ENCODE assay signal across 7 mouse cellular contexts in genomic region chr5:66151301-66152188, GRCm38 (mm10). TPM values are rescaled to one million over a fixed set of nuclear protein-coding genes. Genes with fewer than 3 reads are reported as not detected.
A peak's percentile ranks its signal among the peaks of the same experiment; 100 is the strongest.
DNase-seq lines count a peak whose midpoint lies in the region; ATAC-seq and TF ChIP-seq lines count a peak whose summit lies in the region.

No protein-coding gene starts in this region.

- TF ChIP-seq EP300 in ES-Bruce4 (IDR thresholded peaks at IDR 0.05; ENCODE audit: insufficient read depth, low read depth, low read length): peak; percentile 95
- TF ChIP-seq EP300 in heart, adult 2 months (IDR thresholded peaks at IDR 0.05; ENCODE audit: insufficient read depth, low read depth, low read length): no peak

- peak overlapping the region; percentile 93 for H3K4me3 ChIP-seq in ES-Bruce4 (ENCODE audit: low read depth, low read length)
- peak overlapping the region; percentile 68 for H3K4me3 ChIP-seq in bone marrow, adult 2 months (replicated peaks; ENCODE audit: control insufficient read depth, low read depth, low read length)
- H3K4me3 ChIP-seq in heart, adult 2 months: peak overlapping the region; percentile 55
- H3K4me3 ChIP-seq in lung, embryonic 16.5 days (ENCODE audit: low read length): peak overlapping the region; percentile 67

- TF ChIP-seq POLR2A in ES-Bruce4 (IDR thresholded peaks at IDR 0.05; ENCODE audit: insufficient read depth, low read length): no peak
- TF ChIP-seq POLR2A in bone marrow, adult 2 months (IDR thresholded peaks at IDR 0.05; ENCODE audit: borderline replicate concordance, control insufficient read depth, low read depth, low read length): no peak; the same call in 1 of the 2 replicates
- TF ChIP-seq POLR2A in heart, adult 2 months (IDR thresholded peaks at IDR 0.05; ENCODE audit: insufficient read depth, low read depth, low read length): no peak

- peak; percentile 45 to 52 for DNase-seq in heart, adult 2 months
- peak; percentile 79 for DNase-seq in kidney, adult 18-20 months
- peak; percentile 23 for DNase-seq in ovary, postnatal 10 days (ENCODE audit: low spot score)
- DNase-seq in urinary bladder, postnatal 25 days (ENCODE audit: low spot score): peak; percentile 45

- H3K36me3 ChIP-seq in ES-Bruce4 (ENCODE audit: control insufficient read depth, insufficient read depth, low read length, poor library complexity, severe bottlenecking): no peaks in the 10 kb centered on the region
- H3K36me3 ChIP-seq in heart, adult 2 months (ENCODE audit: control insufficient read depth, insufficient read depth, low read length): no peaks in the 10 kb centered on the region
- H3K36me3 ChIP-seq in lung, embryonic 16.5 days (ENCODE audit: control insufficient read depth, insufficient read depth, low read length): no peaks in the 10 kb centered on the region

- peak; percentile 73 for ATAC-seq in lung, embryonic 16.5 days (ENCODE audit: low read depth)

- WGBS in bone marrow, adult 2 months: 3% methylated on average over 37 of the region's 37 CpGs
- 33% methylated on average over 37 of the region's 37 CpGs for WGBS in heart, adult 2 months
- 10% methylated on average over 37 of the region's 37 CpGs for WGBS in lung, embryonic 16.5 days

- no peaks in the 10 kb centered on the region for H3K9me3 ChIP-seq in ES-Bruce4 (replicated peaks; ENCODE audit: control insufficient read depth, insufficient read depth, low read length, poor library complexity, severe bottlenecking)
- H3K9me3 ChIP-seq in lung, embryonic 16.5 days (ENCODE audit: control insufficient read depth, low read length): no peaks in the 10 kb centered on the region

- intact Hi-C loops in heart, adult 2 months (cut with DNase I): no loop called here

- peak overlapping the region; percentile 81 for H3K4me2 ChIP-seq in lung, embryonic 16.5 days (ENCODE audit: low read depth, low read length)

- peak overlapping the region; percentile 96 for H3K9ac ChIP-seq in ES-Bruce4 (ENCODE audit: low read depth, poor library complexity, severe bottlenecking)
- H3K9ac ChIP-seq in heart, adult 2 months (ENCODE audit: low read depth, low read length): 0 out of 2 replicates have a peak overlapping the region, but pooled peaks have one; percentile 37
- peak overlapping the region; percentile 72 for H3K9ac ChIP-seq in lung, embryonic 16.5 days (ENCODE audit: low read length)

- H3K79me2 ChIP-seq in heart, adult 2 months (replicated peaks; ENCODE audit: control insufficient read depth, insufficient read depth, low read length): no peaks in the 10 kb centered on the region

- no peaks in the 10 kb centered on the region for H3K4me1 ChIP-seq in ES-Bruce4 (ENCODE audit: control insufficient read depth, insufficient read depth, low read length)
- H3K4me1 ChIP-seq in bone marrow, adult 2 months (ENCODE audit: control insufficient read depth, insufficient read depth, low read length): peaks cover 4% of the 10 kb centered on the region; the same call in 1 of the 2 replicates
- no peaks in the 10 kb centered on the region for H3K4me1 ChIP-seq in heart, adult 2 months (ENCODE audit: control insufficient read depth, insufficient read depth, low read length)
- 0 out of 2 replicates have a peak, but pooled peaks cover 6% of the 10 kb centered on the region for H3K4me1 ChIP-seq in lung, embryonic 16.5 days (replicated peaks; ENCODE audit: control insufficient read depth, insufficient read depth, low read length)

- no peaks in the 10 kb centered on the region for H3K27me3 ChIP-seq in ES-Bruce4 (ENCODE audit: control insufficient read depth, insufficient read depth, low read length, poor library complexity, severe bottlenecking)
- H3K27me3 ChIP-seq in heart, adult 2 months (ENCODE audit: control insufficient read depth, insufficient read depth, low read length): peaks cover 5% of the 10 kb centered on the region
- H3K27me3 ChIP-seq in lung, embryonic 16.5 days (ENCODE audit: control insufficient read depth, insufficient read depth, low read depth, low read length): peaks cover 5% of the 10 kb centered on the region

- no peak for TF ChIP-seq CTCF in ES-Bruce4 (IDR thresholded peaks at IDR 0.05; ENCODE audit: low read depth, low read length)
- TF ChIP-seq CTCF in bone marrow, adult 2 months (IDR thresholded peaks at IDR 0.05; ENCODE audit: control insufficient read depth, insufficient read depth, low read length): no peak
- TF ChIP-seq CTCF in heart, adult 2 months (IDR thresholded peaks at IDR 0.05): no peak

- peak overlapping the region; percentile 93 for H3K27ac ChIP-seq in ES-Bruce4 (ENCODE audit: insufficient read depth, low read length)
- peak overlapping the region; percentile 94 for H3K27ac ChIP-seq in bone marrow, adult 2 months (ENCODE audit: control insufficient read depth, insufficient read depth, low read depth, low read length, poor library complexity)
- H3K27ac ChIP-seq in heart, adult 2 months: peak overlapping the region; percentile 36
- peak overlapping the region; percentile 98 for H3K27ac ChIP-seq in lung, embryonic 16.5 days (ENCODE audit: low read length)

RNA-seq across cellular contexts. Expression of gene Rbm47, which starts 21.4 kb away (rescaled TPM):
- polyA plus RNA-seq in ES-Bruce4 (2011; ENCODE audit: insufficient read depth, insufficient read length, low read depth, missing spikeins): 82.8 and 88.1 TPM in 2 replicates
- 3.7 and 4.9 TPM in 2 replicates for polyA plus RNA-seq in bone marrow, adult 2 months (2011; ENCODE audit: insufficient read depth, insufficient read length, low replicate concordance, missing spikeins)
- total RNA-seq in heart, adult 2 months (2021): 1 to 10 TPM; 1.9 to 3.5 TPM
- 1.8 and 2.2 TPM in 2 replicates for polyA plus RNA-seq in heart, adult 2 months (2012; rRNA removed)
- polyA plus RNA-seq in lung, embryonic 16.5 days (2015; fragmentation: Nextera tagmentation; extraction: Ambion mirVana): 39.2 and 43.9 TPM in 2 replicates

Comparison
In these comparisons a context has a peak if more than half of its experiments do, and no peak if none do; other contexts are left out.
1. Peak in every context shown above with its lines: DNase-seq, ATAC-seq, H3K4me3 ChIP-seq and H3K27ac ChIP-seq.
2. H3K27ac ChIP-seq: peak in every context shown above with its lines; median percentile 98 in lung, embryonic 16.5 days; 94 in bone marrow, adult 2 months; 93 in ES-Bruce4; 36 in heart, adult 2 months.
3. H3K9ac ChIP-seq: peak in every context shown above with its lines; median percentile 96 in ES-Bruce4; 72 in lung, embryonic 16.5 days; 37 in heart, adult 2 months.
4. DNase-seq: peak in every context shown above with its lines; median percentile 79 in kidney, adult 18-20 months; 48 in heart, adult 2 months; 45 in urinary bladder, postnatal 25 days; 23 in ovary, postnatal 10 days.